Mouse (Mus musculus) splenic B cell, adult 2 months (primary cell): ENCODE data around the gene Tspan18.

Source experiments
- DNase-seq: peaks from one replicate; pipeline ENCODE4 v3.0.0-alpha.2; 2011; ENCODE audit warnings: low read depth, low spot score
- H3K27me3 ChIP-seq: 2 replicates; pipeline ENCODE4 v1.6.1; 2012; ENCODE audit warnings: mild to moderate bottlenecking, low read length, moderate library complexity, mixed read lengths; ENCODE audit not compliant: control insufficient read depth, poor library complexity, insufficient read depth, severe bottlenecking
- H3K36me3 ChIP-seq: 2 replicates; pipeline ENCODE4 v1.6.1; 2012; ENCODE audit warnings: mild to moderate bottlenecking, low read length, moderate library complexity, mixed read lengths; ENCODE audit not compliant: control insufficient read depth, poor library complexity, insufficient read depth, severe bottlenecking

The Tspan18 gene

DNA sequence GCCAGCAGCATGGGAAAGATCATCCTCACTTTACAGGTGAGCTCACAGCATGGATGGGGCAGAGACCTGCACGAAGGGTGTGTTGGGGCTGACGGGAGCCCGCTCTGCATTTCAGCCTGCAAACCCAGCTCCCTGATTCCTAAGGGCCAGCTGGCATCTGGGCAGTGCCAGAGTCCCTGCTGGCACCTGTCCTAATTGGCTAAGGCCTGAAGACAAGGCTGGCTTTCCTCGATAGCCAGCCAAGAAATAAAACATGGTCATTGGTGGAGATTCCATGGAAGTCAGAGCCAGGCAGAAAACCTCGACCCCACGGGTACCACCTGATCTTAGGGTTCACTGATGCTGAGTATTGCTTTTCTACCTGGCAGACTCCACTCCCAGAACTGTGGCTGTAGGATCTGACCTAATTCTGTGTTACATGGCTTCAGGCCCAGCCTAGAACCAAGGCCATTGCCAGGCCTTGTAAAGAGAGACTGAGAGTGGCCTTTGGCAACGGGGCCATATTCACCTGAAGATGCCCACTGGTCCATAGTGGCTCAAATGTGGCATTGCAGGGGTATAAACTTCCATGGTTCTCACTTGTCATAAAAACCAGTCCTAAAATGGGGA, 181.3 kb downstream of the Tspan18 start:
- no peak for DNase-seq
- Histone ChIP-seq H3K36me3 (no peaks in the 10 kb centered on the region), H3K27me3 (no peaks in the 10 kb centered on the region)

- H3K36me3 ChIP-seq = no peaks in the 10 kb centered on the region
- no peak for DNase-seq
- no peaks in the 10 kb centered on the region for H3K27me3 ChIP-seq
These were observed 182.1 kb downstream of the Tspan18 start for GRCm38 (mm10) chr2:93152191-93152601.
